Mouse (Mus musculus): ENCODE data around the gene Shld1.
A peak's percentile ranks its signal among the peaks of the same experiment; 100 is the strongest.

The Shld1 gene

GRCm38 (mm10) chr2:132726156-132726555, 39.4 kb downstream of the Shld1 start:
- no peak for DNase-seq

GRCm38 (mm10) chr2:132732940-132733339, 46.2 kb downstream of the Shld1 start:
- DNase-seq, result no peak

GRCm38 (mm10) chr2:132733603-132734573, 47.2 kb downstream of the Shld1 start:
- DNase-seq, result no peak

- no peak for DNase-seq
Observed at GRCm38 (mm10) chr2:132738816-132739432, 52.2 kb downstream of the Shld1 start.

GRCm38 (mm10) chr2:132741862-132742347, 55.2 kb downstream of the Shld1 start:
- DNase-seq, result peak; percentile 34

- no peak for DNase-seq
Observed at GRCm38 (mm10) chr2:132744866-132745265, 58.1 kb downstream of the Shld1 start.

- no peak for DNase-seq
Observed at GRCm38 (mm10) chr2:132746108-132746507, 59.4 kb downstream of the Shld1 start.

GRCm38 (mm10) chr2:132750726-132751125, 64.0 kb downstream of the Shld1 start:
- no peak for DNase-seq

- DNase-seq, result no peak
Observed at GRCm38 (mm10) chr2:132751141-132752066, 64.7 kb downstream of the Shld1 start.

- DNase-seq, result no peak
Observed at GRCm38 (mm10) chr2:132752398-132752797, 65.7 kb downstream of the Shld1 start.

- no peak for DNase-seq
Observed at GRCm38 (mm10) chr2:132753137-132753536, 66.4 kb downstream of the Shld1 start.

- peak; percentile 44 for DNase-seq
Observed at GRCm38 (mm10) chr2:132757911-132758310, 71.2 kb downstream of the Shld1 start.

- no peak for DNase-seq
Observed at GRCm38 (mm10) chr2:132770822-132771221, 84.1 kb downstream of the Shld1 start.

GRCm38 (mm10) chr2:132780978-132781377, 94.2 kb downstream of the Shld1 start, which contains the start of gene Chgb:
TSS of gene Chgb (plus strand) at chr2:132781278.
- no peak for DNase-seq

GRCm38 (mm10) chr2:132781439-132782068, 94.8 kb downstream of the Shld1 start:
- peak; percentile 84 for DNase-seq

- no peak for DNase-seq
Observed at GRCm38 (mm10) chr2:132784039-132784438, 97.3 kb downstream of the Shld1 start.

GRCm38 (mm10) chr2:132793441-132794203, 106.9 kb downstream of the Shld1 start:
- no peak for DNase-seq

GRCm38 (mm10) chr2:132794204-132794586, 107.5 kb downstream of the Shld1 start:
- no peak for DNase-seq
